Mouse (Mus musculus) CH12.LX (cell line): ENCODE data around the gene Stox1. TPM values are rescaled to one million over a fixed set of nuclear protein-coding genes. Genes with fewer than 3 reads are reported as not detected.
A peak's percentile ranks its signal among the peaks of the same experiment; 100 is the strongest.

Experiments used
- DNase-seq: peaks from one replicate; pipeline ENCODE4 v3.0.0-alpha.2; 2013; ENCODE audit errors: extremely low read depth
- H3K27ac ChIP-seq: 2 replicates; pipeline ENCODE4 v1.5.1; 2012; ENCODE audit warnings: low read depth, mild to moderate bottlenecking, control low read depth, moderate library complexity; ENCODE audit not compliant: insufficient read depth
- H3K27me3 ChIP-seq: replicated peaks from 2 replicates; pipeline ENCODE3; 2012; ENCODE audit warnings: inconsistent platforms
- H3K36me3 ChIP-seq, 2 experiments: replicated peaks in 1 of 2; 2 replicates each; pipeline versions ENCODE3 to v1.6.1; 2012; ENCODE audit warnings: inconsistent platforms in 1 of 2, low read length in 1 of 2, mild to moderate bottlenecking in 1 of 2, mixed read lengths in 1 of 2, moderate library complexity in 1 of 2; ENCODE audit not compliant: control insufficient read depth in 1 of 2, insufficient read depth in 1 of 2
- H3K4me1 ChIP-seq, 2 experiments: 2 replicates each; pipeline ENCODE4 v1.6.1; 2012; ENCODE audit warnings: inconsistent platforms in 1 of 2, moderate library complexity in 1 of 2; ENCODE audit not compliant: insufficient read depth in 2 of 2, control insufficient read depth in 1 of 2
- H3K4me2 ChIP-seq: 2 replicates; pipeline ENCODE4 v1.6.1; 2012; ENCODE audit warnings: low read depth, mild to moderate bottlenecking, control low read depth; ENCODE audit not compliant: poor library complexity, insufficient read depth, severe bottlenecking
- H3K4me3 ChIP-seq, 3 experiments: fragments of 150-350 bp in 1 of 3; sonication (generic) in 1 of 3; replicated peaks in 1 of 3; 2 replicates each; pipeline versions ENCODE3 to v1.5.1; 2011 to 2012; ENCODE audit warnings: low read depth in 2 of 3, low read length in 2 of 3, mild to moderate bottlenecking in 2 of 3, moderate library complexity in 2 of 3, control low read depth in 1 of 3, improper control_type of control experiment in 1 of 3, inconsistent platforms in 1 of 3, mixed read lengths in 1 of 3; ENCODE audit not compliant: poor library complexity in 1 of 3
- H3K79me2 ChIP-seq: replicated peaks from 2 replicates; pipeline ENCODE4 v1.6.1; 2012; ENCODE audit warnings: mild to moderate bottlenecking, moderate library complexity; ENCODE audit not compliant: control insufficient read depth, poor library complexity, insufficient read depth, severe bottlenecking; ENCODE audit errors: extremely low read depth
- H3K9ac ChIP-seq: 2 replicates; pipeline ENCODE4 v1.6.1; 2012; ENCODE audit warnings: low read depth, mild to moderate bottlenecking, control low read depth, moderate library complexity; ENCODE audit not compliant: insufficient read depth
- H3K9me3 ChIP-seq: replicated peaks from 2 replicates; pipeline ENCODE3; 2012; ENCODE audit warnings: low read length, inconsistent platforms, mixed read lengths
- BHLHE40 ChIP-seq: IDR thresholded peaks from 2 replicates; pipeline ENCODE4 v1.6.1; 2011; ENCODE audit warnings: mild to moderate bottlenecking, low read depth, low read length, improper control_type of control experiment
- CHD1 ChIP-seq: IDR thresholded peaks from 2 replicates; pipeline ENCODE4 v1.6.1; 2012; ENCODE audit warnings: low read depth, low read length, improper control_type of control experiment, inconsistent platforms
- CHD2 ChIP-seq: IDR thresholded peaks from 2 replicates; pipeline ENCODE4 v1.6.1; 2011; ENCODE audit warnings: low read length, improper control_type of control experiment
- CTCF ChIP-seq, 2 experiments: IDR thresholded peaks in 1 of 2; conservative IDR thresholded peaks in 1 of 2; 2 replicates each; pipeline ENCODE4 v1.5.1; 2011 to 2012; ENCODE audit warnings: low read depth in 2 of 2, low read length in 2 of 2, improper control_type of control experiment in 1 of 2, inconsistent platforms in 1 of 2, mild to moderate bottlenecking in 1 of 2, moderate library complexity in 1 of 2
- E2F4 ChIP-seq: IDR thresholded peaks from 2 replicates; pipeline ENCODE4 v1.6.1; 2011; ENCODE audit warnings: low read depth, low read length, improper control_type of control experiment; ENCODE audit not compliant: insufficient replicate concordance
- EP300 ChIP-seq: IDR thresholded peaks from 2 replicates; pipeline ENCODE4 v1.6.1; 2011; ENCODE audit warnings: low read length, improper control_type of control experiment
- ETS1 ChIP-seq: conservative IDR thresholded peaks from 2 replicates; pipeline ENCODE4 v1.6.1; 2012; ENCODE audit warnings: low read depth, mild to moderate bottlenecking, inconsistent platforms, low read length, improper control_type of control experiment, moderate library complexity
- GABPA ChIP-seq: IDR thresholded peaks from 2 replicates; pipeline ENCODE4 v1.6.1; 2012; ENCODE audit warnings: low read depth, low read length, improper control_type of control experiment, inconsistent platforms; ENCODE audit not compliant: insufficient replicate concordance
- IRF4 ChIP-seq: IDR thresholded peaks from 2 replicates; pipeline ENCODE4 v1.6.1; 2014; ENCODE audit warnings: low read depth, mild to moderate bottlenecking, inconsistent platforms, low read length, improper control_type of control experiment
- JUN ChIP-seq: IDR thresholded peaks from 2 replicates; pipeline ENCODE4 v1.6.1; 2011; ENCODE audit warnings: low read depth, mild to moderate bottlenecking, low read length, improper control_type of control experiment, moderate library complexity; ENCODE audit not compliant: insufficient read depth
- JUND ChIP-seq: conservative IDR thresholded peaks from 2 replicates; pipeline ENCODE4 v1.6.1; 2011; ENCODE audit warnings: low read depth, low read length, improper control_type of control experiment
- KAT2A ChIP-seq: IDR thresholded peaks from 2 replicates; pipeline ENCODE4 v1.6.1; 2012; ENCODE audit warnings: low read length, improper control_type of control experiment, inconsistent platforms; ENCODE audit not compliant: insufficient replicate concordance
- MAX ChIP-seq: IDR thresholded peaks from 2 replicates; pipeline ENCODE4 v1.6.1; 2011; ENCODE audit warnings: low read length, improper control_type of control experiment
- MEF2A ChIP-seq: IDR thresholded peaks from 2 replicates; pipeline ENCODE4 v1.6.1; 2014; ENCODE audit warnings: low read depth, mild to moderate bottlenecking, inconsistent platforms, low read length, improper control_type of control experiment, borderline replicate concordance
- MXI1 ChIP-seq: IDR thresholded peaks from 2 replicates; pipeline ENCODE4 v1.6.1; 2011; ENCODE audit warnings: mild to moderate bottlenecking, low read depth, low read length, improper control_type of control experiment
- MYC ChIP-seq: IDR thresholded peaks from 2 replicates; pipeline ENCODE4 v1.6.1; 2011; ENCODE audit warnings: low read depth, mild to moderate bottlenecking, improper control_type of control experiment, low read length
- NELFE ChIP-seq: IDR thresholded peaks from 2 replicates; pipeline ENCODE4 v1.6.1; 2011; ENCODE audit warnings: low read depth, low read length, improper control_type of control experiment
- PAX5 ChIP-seq: IDR thresholded peaks from 2 replicates; pipeline ENCODE4 v1.6.1; 2012; ENCODE audit warnings: low read length, inconsistent platforms, mixed read lengths
- RAD21 ChIP-seq: IDR thresholded peaks from 2 replicates; pipeline ENCODE4 v1.6.1; 2011; ENCODE audit warnings: low read depth, mild to moderate bottlenecking, low read length, improper control_type of control experiment, moderate library complexity
- RCOR1 ChIP-seq: conservative IDR thresholded peaks from 2 replicates; pipeline ENCODE4 v1.6.1; 2012; ENCODE audit warnings: low read depth, mild to moderate bottlenecking, inconsistent platforms, low read length, improper control_type of control experiment
- SIN3A ChIP-seq: IDR thresholded peaks from 2 replicates; pipeline ENCODE4 v1.6.1; 2012; ENCODE audit warnings: low read length, improper control_type of control experiment, inconsistent platforms
- SMC3 ChIP-seq: IDR thresholded peaks from 2 replicates; pipeline ENCODE4 v1.6.1; 2011; ENCODE audit warnings: low read depth, low read length, improper control_type of control experiment
- TBP ChIP-seq: conservative IDR thresholded peaks from 2 replicates; pipeline ENCODE4 v1.6.1; 2011; ENCODE audit warnings: low read depth, low read length, improper control_type of control experiment
- TCF12 ChIP-seq: IDR thresholded peaks from 2 replicates; pipeline ENCODE4 v1.6.1; 2014; ENCODE audit warnings: low read depth, mild to moderate bottlenecking, inconsistent platforms, low read length, improper control_type of control experiment
- UBTF ChIP-seq: IDR thresholded peaks from 2 replicates; pipeline ENCODE4 v1.6.1; 2012; ENCODE audit warnings: low read depth, mild to moderate bottlenecking, inconsistent platforms, low read length, improper control_type of control experiment, moderate library complexity
- USF1 ChIP-seq: IDR thresholded peaks from 2 replicates; pipeline ENCODE4 v1.6.1; 2014; ENCODE audit warnings: low read depth, mild to moderate bottlenecking, inconsistent platforms, low read length, improper control_type of control experiment
- USF2 ChIP-seq: conservative IDR thresholded peaks from 2 replicates; pipeline ENCODE4 v1.6.1; 2011; ENCODE audit warnings: low read depth, low read length, improper control_type of control experiment
- ZKSCAN1 ChIP-seq: IDR thresholded peaks from 2 replicates; pipeline ENCODE4 v1.6.1; 2012; ENCODE audit warnings: low read depth, inconsistent platforms, low read length, improper control_type of control experiment, borderline replicate concordance
- ZMIZ1 ChIP-seq: IDR thresholded peaks from 2 replicates; pipeline ENCODE4 v1.6.1; 2012; ENCODE audit warnings: low read depth, mild to moderate bottlenecking, inconsistent platforms, low read length, improper control_type of control experiment
- dilution Hi-C: fragments of 300-500 bp; cut with MboI; formaldehyde crosslinking; loops from 2 replicates; pipeline ENCODE4 v1.14.3; 2020; ENCODE audit warnings: low sequenced_read_pairs; ENCODE audit not compliant: extremely low pct_unique_long_range_greater_than_20kb, extremely low pct_ligation_motif_present
- in situ Hi-C: fragments of 300-500 bp; cut with MboI; formaldehyde crosslinking; loops from 3 replicates; pipeline ENCODE4 v1.14.3; 2019; ENCODE audit warnings: low sequenced_read_pairs, low pct_ligation_motif_present, low pct_unique_long_range_greater_than_20kb, mixed read lengths
- polyA plus RNA-seq: library from polyadenylated mRNA; unstranded; fragments of >175 nt; gene quantifications from 2 replicates; pipeline ENCODE4 v1.2.1, GENCODE M21; 2012; ENCODE audit warnings: low read depth; ENCODE audit not compliant: insufficient read length
- total RNA-seq, 2 experiments: library from RNA; depleted of rRNA; stranded (reverse); fragments of 300-350 nt in 1 of 2; fragments of >200 nt in 1 of 2; gene quantifications; 2 replicates each; pipeline ENCODE4 v1.2.3; 2012 to 2014

Stox1 gene
- total and polyA plus RNA-seq, 3 experiments = 0.17 TPM; not detected in 2

- dilution Hi-C loops (no loop called here), in situ Hi-C loops (no loop called here)
- Histone ChIP-seq H3K27ac (no peak overlapping the region), H3K4me2 (peak overlapping the region; percentile 51; the same call in 1 of the 2 replicates), H3K36me3 (no peaks in the 10 kb centered on the region), H3K9ac (no peak overlapping the region), H3K9me3 (peaks cover 7% of the 10 kb centered on the region), H3K79me2 (no peaks in the 10 kb centered on the region), H3K4me3 (no peak overlapping the region), H3K4me1 (peaks cover 9 to 11% of the 10 kb centered on the region in 2 experiments), H3K27me3 (no peaks in the 10 kb centered on the region)
- DNase-seq = peak; percentile 64
- no peak for TF ChIP-seq ZMIZ1
- no peak for TF ChIP-seq GABPA
- peak; percentile 82 for TF ChIP-seq BHLHE40
- 0 out of 2 replicates have a peak, but pooled peaks have one; percentile 43 for TF ChIP-seq CHD2
- TF ChIP-seq ZKSCAN1 = no peak
- 0 out of 2 replicates have a peak, but pooled peaks have one; percentile 32 for TF ChIP-seq MYC
- TF ChIP-seq CHD1 = no peak
- TF ChIP-seq EP300 = peak; percentile 87
- peak; percentile 89 for TF ChIP-seq MAX
- peak; percentile 54; the same call in 1 of the 2 replicates for TF ChIP-seq JUN
- 0 out of 2 replicates have a peak, but pooled peaks have one; percentile 41 for TF ChIP-seq SIN3A
- no peak for TF ChIP-seq NELFE
- TF ChIP-seq UBTF = no peak
- peak; percentile 39; the same call in 1 of the 2 replicates for TF ChIP-seq USF1
- TF ChIP-seq SMC3 = peak; percentile 1; the same call in 1 of the 2 replicates
- peak; percentile 68; the same call in 1 of the 2 replicates for TF ChIP-seq USF2
- no peak for TF ChIP-seq TBP
- TF ChIP-seq MEF2A = 0 out of 2 replicates have a peak, but pooled peaks have one; percentile 14
- TF ChIP-seq RAD21 = no peak
- 0 out of 2 replicates have a peak, but pooled peaks have one; percentile 48 for TF ChIP-seq RCOR1
- TF ChIP-seq IRF4 = peak; percentile 63; the same call in 1 of the 2 replicates
- 0 out of 2 replicates have a peak, but pooled peaks have one; percentile 52 for TF ChIP-seq TCF12
- TF ChIP-seq KAT2A = no peak
- peak; percentile 77 for TF ChIP-seq JUND
- no peak for TF ChIP-seq E2F4
- peak; percentile 71 for TF ChIP-seq ETS1
- TF ChIP-seq CTCF (conservative IDR thresholded peaks at IDR 0.05 in 1 of 2, IDR thresholded peaks at IDR 0.05 in 1 of 2; ENCODE audit: low read depth in 2 of 2, low read length in 2 of 2) = no peak
- TF ChIP-seq PAX5 = no peak
- TF ChIP-seq MXI1 = peak; percentile 26; the same call in 1 of the 2 replicates
These were observed 12.5 kb downstream of the Stox1 start for GRCm38 (mm10) chr10:62713457-62713856.
